Mouse (Mus musculus) midbrain, embryonic 12.5 days (tissue): ENCODE results near the gene Arhgef15. TPM values are rescaled to one million over a fixed set of nuclear protein-coding genes. Genes with fewer than 3 reads are reported as not detected.

Source experiments
- ATAC-seq: fragments of 200-750 bp; cut with Nextera tagmentation; 2 replicates; pipeline ENCODE4 v1.8.0; 2017; ENCODE audit warnings: low read depth, moderate TSS enrichment, moderate library complexity; ENCODE audit not compliant: low FRiP score
- H3K27ac ChIP-seq: fragments of 300-500 bp; sonication (generic); replicated peaks from 2 replicates; pipeline ENCODE4 v1.5.1; 2016; ENCODE audit warnings: mild to moderate bottlenecking
- H3K27me3 ChIP-seq: fragments of 300-500 bp; sonication (generic); 2 replicates; pipeline ENCODE4 v1.6.1; 2016; ENCODE audit warnings: mild to moderate bottlenecking
- H3K36me3 ChIP-seq: fragments of 300-500 bp; sonication (generic); 2 replicates; pipeline ENCODE4 v1.6.1; 2016
- H3K4me1 ChIP-seq: fragments of 300-500 bp; sonication (generic); 2 replicates; pipeline ENCODE4 v1.6.1; 2016
- H3K4me2 ChIP-seq: fragments of 300-500 bp; sonication (generic); replicated peaks from 2 replicates; pipeline ENCODE4 v1.6.1; 2016; ENCODE audit warnings: mild to moderate bottlenecking, moderate library complexity
- H3K4me3 ChIP-seq: fragments of 300-500 bp; sonication (generic); 2 replicates; pipeline ENCODE4 v1.5.1; 2016; ENCODE audit warnings: mild to moderate bottlenecking
- H3K9ac ChIP-seq: fragments of 300-500 bp; sonication (generic); replicated peaks from 2 replicates; pipeline ENCODE4 v1.6.1; 2016; ENCODE audit warnings: mild to moderate bottlenecking, moderate library complexity
- H3K9me3 ChIP-seq: fragments of 300-500 bp; sonication (generic); 2 replicates; pipeline ENCODE4 v1.6.1; 2016; ENCODE audit warnings: mild to moderate bottlenecking
- WGBS: fragments of 180-500 bp; shearing (Covaris S2); methylation state at CpG from one replicate; pipeline ENCODE4 v1.1.7; 2016; 5-methylcytosine and 5-hydroxymethylcytosine counted together
- polyA plus RNA-seq: library from polyadenylated mRNA; unstranded; fragments of >200 nt; fragmentation: Nextera tagmentation; extraction: Ambion mirVana; gene quantifications from 2 replicates; pipeline ENCODE4 v1.2.1, GENCODE M21; 2016

Gene Arhgef15
- polyA plus RNA-seq, 1 experiment from 2014 or later, result 6.7 TPM

- H3K27me3 ChIP-seq, result no peaks in the 10 kb centered on the region
- ATAC-seq, result no peak
- H3K36me3 ChIP-seq, result peaks cover 49% of the 10 kb centered on the region
- no peaks in the 10 kb centered on the region for H3K9me3 ChIP-seq
- no peak overlapping the region for H3K27ac ChIP-seq
- H3K9ac ChIP-seq, result no peak overlapping the region
- 82% methylated on average over 4 of the region's 4 CpGs for WGBS
- no peak overlapping the region for H3K4me2 ChIP-seq
- no peak overlapping the region for H3K4me3 ChIP-seq
- peaks cover 9% of the 10 kb centered on the region for H3K4me1 ChIP-seq
Measured at GRCm38 (mm10) chr11:68906461-68906790, 50.9 kb downstream of the Arhgef15 start.

DNA sequence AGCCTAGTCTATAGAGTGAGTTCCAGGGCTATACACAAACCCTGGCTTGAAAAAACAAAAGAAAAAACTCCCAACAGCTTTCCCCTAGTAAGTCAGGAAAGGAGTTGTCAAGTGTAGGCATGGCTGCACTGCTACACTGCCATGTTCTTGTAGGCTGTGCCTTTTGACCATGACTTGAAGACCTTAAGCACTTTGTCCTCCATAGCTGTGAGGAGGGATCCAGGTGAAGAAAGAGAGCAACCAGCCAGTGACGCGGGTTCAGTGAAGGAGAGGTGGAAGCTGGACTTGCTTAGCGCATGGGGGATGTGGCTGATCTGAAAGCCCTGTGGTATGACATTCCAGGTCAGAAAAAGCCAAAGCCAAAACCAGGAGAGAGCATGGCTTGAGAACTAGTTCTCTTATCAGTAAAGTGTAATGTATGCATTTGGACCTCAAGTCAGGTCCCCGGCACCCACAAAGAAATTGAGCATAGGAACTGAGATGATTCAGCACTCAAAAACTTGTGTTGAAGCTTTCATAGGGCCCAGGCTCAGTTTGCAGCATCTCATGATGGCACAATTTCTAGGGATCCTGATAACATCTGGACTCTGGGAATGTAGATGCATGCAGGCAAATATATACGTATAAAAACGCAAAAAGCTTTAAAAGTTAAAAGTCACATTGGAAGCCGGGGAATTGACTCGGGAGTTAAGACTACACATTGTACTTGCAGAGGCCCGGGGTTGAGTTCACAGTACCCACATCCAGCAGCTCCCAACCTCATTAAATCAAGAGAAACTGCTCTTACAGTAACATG is 51.4 kb downstream of the Arhgef15 start:
- no peak for ATAC-seq
- Histone ChIP-seq H3K9me3 (no peaks in the 10 kb centered on the region), H3K36me3 (peaks cover 49% of the 10 kb centered on the region), H3K9ac (no peak overlapping the region), H3K27ac (no peak overlapping the region), H3K27me3 (no peaks in the 10 kb centered on the region), H3K4me2 (no peak overlapping the region), H3K4me3 (no peak overlapping the region), H3K4me1 (peaks cover 13% of the 10 kb centered on the region)
- 85% methylated on average over 9 of the region's 9 CpGs for WGBS

DNA sequence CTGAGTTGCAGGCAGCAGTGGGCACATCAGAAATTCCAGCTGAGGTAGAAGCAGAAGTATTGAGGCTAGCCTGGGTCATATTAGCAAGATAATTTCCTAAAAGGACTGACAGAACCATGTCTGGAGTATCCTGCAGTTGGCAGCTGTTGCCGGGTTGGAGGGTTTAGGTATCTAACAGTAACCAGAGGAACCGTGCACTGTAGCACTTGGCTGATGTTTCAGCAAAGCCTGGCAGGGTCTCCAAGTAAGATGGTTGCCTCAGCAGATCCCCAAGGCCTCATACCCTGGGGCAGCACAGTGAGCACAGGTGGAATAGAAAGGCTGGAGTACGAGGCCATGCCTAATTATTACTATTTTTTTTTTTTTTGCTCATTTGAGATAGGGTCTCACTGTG is 52.1 kb downstream of the Arhgef15 start:
- no peak for ATAC-seq
- no peak overlapping the region for H3K4me3 ChIP-seq
- H3K4me1 ChIP-seq, result peaks cover 14% of the 10 kb centered on the region
- no peak overlapping the region for H3K27ac ChIP-seq
- H3K27me3 ChIP-seq, result peaks cover under 1% of the 10 kb centered on the region; the same call in 1 of the 2 replicates
- WGBS, result 87% methylated on average over 3 of the region's 3 CpGs
- no peak overlapping the region for H3K9ac ChIP-seq
- H3K36me3 ChIP-seq, result peaks cover 49% of the 10 kb centered on the region
- no peak overlapping the region for H3K4me2 ChIP-seq
- H3K9me3 ChIP-seq, result no peaks in the 10 kb centered on the region

GRCm38 (mm10) chr11:68904375-68905137 is 52.7 kb downstream of the Arhgef15 start:
- H3K27ac ChIP-seq, result no peak overlapping the region
- no peak overlapping the region for H3K4me2 ChIP-seq
- H3K9ac ChIP-seq, result no peak overlapping the region
- H3K27me3 ChIP-seq, result peaks cover 4% of the 10 kb centered on the region; the same call in 1 of the 2 replicates
- H3K4me3 ChIP-seq, result no peak overlapping the region
- WGBS, result 89% methylated on average over 8 of the region's 8 CpGs
- no peaks in the 10 kb centered on the region for H3K9me3 ChIP-seq
- H3K4me1 ChIP-seq, result peaks cover 14% of the 10 kb centered on the region
- H3K36me3 ChIP-seq, result peaks cover 49% of the 10 kb centered on the region
- ATAC-seq, result no peak

DNA sequence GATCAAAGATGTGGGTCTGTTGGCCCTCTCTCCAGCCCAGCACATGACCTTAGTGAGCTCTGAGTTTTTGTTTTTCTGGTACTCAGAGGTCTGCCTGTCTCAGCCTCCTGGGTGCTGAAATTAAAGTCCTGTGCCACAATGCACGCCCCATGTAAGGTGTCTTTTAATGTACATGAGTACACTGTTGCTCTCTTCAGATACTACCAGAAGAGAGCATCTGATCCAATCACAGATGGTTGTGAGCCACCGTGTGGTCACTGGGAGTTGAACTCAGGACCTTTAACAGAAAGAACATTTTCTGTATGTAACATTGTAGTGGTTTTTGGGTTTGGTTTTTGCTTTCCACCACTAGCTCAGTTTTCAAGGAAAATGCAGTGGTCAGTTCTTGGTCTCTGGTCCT is 53.5 kb downstream of the Arhgef15 start:
- H3K36me3 ChIP-seq, result peaks cover 49% of the 10 kb centered on the region

GRCm38 (mm10) chr11:68902823-68903222 is 54.5 kb downstream of the Arhgef15 start:
- 82% methylated on average over 5 of the region's 5 CpGs for WGBS
- Histone ChIP-seq H3K9me3 (0 out of 2 replicates have a peak, but pooled peaks cover 2% of the 10 kb centered on the region), H3K4me3 (peak overlapping the region; percentile 72), H3K27ac (no peak overlapping the region), H3K36me3 (peaks cover 49% of the 10 kb centered on the region), H3K4me1 (peaks cover 14% of the 10 kb centered on the region), H3K4me2 (peak overlapping the region; percentile 77), H3K9ac (peak overlapping the region; percentile 89), H3K27me3 (peaks cover 13% of the 10 kb centered on the region; the same call in 1 of the 2 replicates)
- no peak for ATAC-seq

More for the DNA sequence above, 53.5 kb downstream of the Arhgef15 start:
- peaks cover 10% of the 10 kb centered on the region; the same call in 1 of the 2 replicates for H3K27me3 ChIP-seq
- no peaks in the 10 kb centered on the region for H3K9me3 ChIP-seq
- H3K4me1 ChIP-seq, result peaks cover 14% of the 10 kb centered on the region
- H3K4me2 ChIP-seq, result no peak overlapping the region
- no peak overlapping the region for H3K9ac ChIP-seq
- no peak overlapping the region for H3K27ac ChIP-seq
- ATAC-seq, result no peak
- WGBS, result 92% methylated on average over 2 of the region's 2 CpGs
- H3K4me3 ChIP-seq, result no peak overlapping the region

DNA sequence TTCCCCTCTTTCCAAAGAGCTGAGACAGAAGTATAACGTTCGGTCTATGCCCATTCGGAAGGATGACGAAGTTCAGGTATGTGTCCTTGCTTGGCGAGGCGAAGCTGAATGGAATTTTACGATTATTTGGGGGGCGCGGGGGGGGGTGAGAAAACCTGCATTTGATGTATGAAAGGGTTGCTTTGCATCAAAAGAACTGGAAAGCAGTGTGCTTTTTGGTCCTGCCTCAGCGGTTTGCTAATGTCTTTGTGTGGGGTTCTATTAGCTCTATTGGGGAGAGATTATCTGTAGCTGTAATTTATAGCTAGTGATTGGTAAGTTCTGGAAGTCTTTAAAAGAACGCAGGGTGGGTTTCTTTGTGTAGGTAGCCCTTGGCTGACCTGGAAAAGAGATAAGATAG is 54.9 kb downstream of the Arhgef15 start:
- Histone ChIP-seq H3K27me3 (peaks cover 13% of the 10 kb centered on the region; the same call in 1 of the 2 replicates), H3K9me3 (0 out of 2 replicates have a peak, but pooled peaks cover 2% of the 10 kb centered on the region), H3K9ac (peak overlapping the region; percentile 89), H3K4me3 (peak overlapping the region; percentile 72), H3K27ac (no peak overlapping the region), H3K4me1 (peaks cover 14% of the 10 kb centered on the region), H3K36me3 (peaks cover 47% of the 10 kb centered on the region), H3K4me2 (peak overlapping the region; percentile 77)
- ATAC-seq, result no peak
- 4% methylated on average over 11 of the region's 11 CpGs for WGBS

DNA sequence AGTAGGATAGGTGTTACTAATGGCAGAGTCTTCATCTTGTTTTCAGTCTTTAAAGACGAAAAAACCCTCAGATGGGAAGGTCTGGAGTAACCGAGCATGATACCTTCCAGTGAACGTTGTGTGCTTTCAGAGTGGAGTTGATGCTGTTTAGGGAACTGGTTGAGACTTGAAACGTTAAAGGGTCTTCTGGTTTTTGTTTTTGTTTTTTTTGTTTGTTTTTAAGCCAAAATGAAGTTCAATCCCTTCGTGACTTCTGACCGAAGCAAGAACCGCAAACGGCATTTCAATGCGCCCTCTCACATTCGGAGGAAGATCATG is 55.3 kb downstream of the Arhgef15 start:
- peak overlapping the region; percentile 94 for H3K27ac ChIP-seq
- H3K4me3 ChIP-seq, result peak overlapping the region; percentile 72
- ATAC-seq, result no peak
- peaks cover 13% of the 10 kb centered on the region; the same call in 1 of the 2 replicates for H3K27me3 ChIP-seq
- H3K4me1 ChIP-seq, result peaks cover 14% of the 10 kb centered on the region
- H3K9ac ChIP-seq, result peak overlapping the region; percentile 89
- H3K9me3 ChIP-seq, result 0 out of 2 replicates have a peak, but pooled peaks cover 2% of the 10 kb centered on the region
- peak overlapping the region; percentile 77 for H3K4me2 ChIP-seq
- peaks cover 44% of the 10 kb centered on the region for H3K36me3 ChIP-seq
- WGBS, result under 1% methylated on average over 10 of the region's 10 CpGs

GRCm38 (mm10) chr11:68901351-68902046 is 55.8 kb downstream of the Arhgef15 start, which contains the start of gene Rpl26:
Gene Rpl26 (plus strand): TSS chr11:68901583.
- H3K4me3 ChIP-seq, result peak within 1 kb of the TSS; percentile 72
- H3K9ac ChIP-seq, result peak within 1 kb of the TSS; percentile 89
- H3K9me3 ChIP-seq, result 0 out of 2 replicates have a peak, but pooled peaks cover 2% of the 10 kb centered on the region
- peaks cover 39% of the 10 kb centered on the region for H3K36me3 ChIP-seq
- under 1% methylated on average over 52 of the region's 52 CpGs for WGBS
- peaks cover 14% of the 10 kb centered on the region for H3K4me1 ChIP-seq
- peaks cover 13% of the 10 kb centered on the region; the same call in 1 of the 2 replicates for H3K27me3 ChIP-seq
- H3K27ac ChIP-seq, result peak within 1 kb of the TSS; percentile 94
- H3K4me2 ChIP-seq, result peak within 1 kb of the TSS; percentile 77
- peak; percentile 90 for ATAC-seq

GRCm38 (mm10) chr11:68900519-68901350 is 56.5 kb downstream of the Arhgef15 start:
- Histone ChIP-seq H3K9me3 (0 out of 2 replicates have a peak, but pooled peaks cover 2% of the 10 kb centered on the region), H3K4me2 (peak overlapping the region; percentile 60), H3K36me3 (peaks cover 31% of the 10 kb centered on the region), H3K4me3 (peak overlapping the region; percentile 72), H3K27ac (no peak overlapping the region), H3K27me3 (peaks cover 13% of the 10 kb centered on the region; the same call in 1 of the 2 replicates), H3K9ac (no peak overlapping the region; the same call in 1 of the 2 replicates), H3K4me1 (peaks cover 14% of the 10 kb centered on the region)
- WGBS, result 26% methylated on average over 31 of the region's 31 CpGs
- ATAC-seq, result peak; percentile 45

DNA sequence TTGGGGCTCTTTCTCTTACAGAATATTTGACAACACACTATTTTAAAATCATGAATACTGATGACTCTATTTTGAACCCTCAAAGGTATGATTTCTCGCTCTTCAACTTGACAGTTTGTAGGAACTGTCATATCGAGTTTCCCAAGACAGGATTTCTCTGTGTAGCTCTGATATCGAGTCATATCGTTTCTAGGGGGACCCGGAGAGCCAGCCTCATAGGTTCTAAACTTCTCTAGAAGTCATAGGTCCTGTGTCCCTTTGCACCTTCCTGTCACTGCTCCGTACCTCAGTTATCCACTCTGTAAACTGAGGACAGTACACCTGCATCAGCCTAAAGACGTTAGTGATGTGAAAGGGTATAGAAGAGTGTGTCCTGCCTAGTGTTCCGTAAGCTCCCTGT is 57.5 kb downstream of the Arhgef15 start:
- Histone ChIP-seq H3K9ac (no peak overlapping the region), H3K4me1 (peaks cover 14% of the 10 kb centered on the region), H3K4me2 (no peak overlapping the region), H3K36me3 (peaks cover 22% of the 10 kb centered on the region), H3K4me3 (no peak overlapping the region), H3K9me3 (0 out of 2 replicates have a peak, but pooled peaks cover 2% of the 10 kb centered on the region), H3K27ac (no peak overlapping the region), H3K27me3 (peaks cover 13% of the 10 kb centered on the region; the same call in 1 of the 2 replicates)
- WGBS, result 87% methylated on average over 8 of the region's 8 CpGs
- no peak for ATAC-seq
